Mouse (Mus musculus): ENCODE results near the gene Rasa3.

- TF ChIP-seq CTCF (IDR thresholded peaks at IDR 0.05; ENCODE audit: low read depth) (no peak), EP300 (IDR thresholded peaks at IDR 0.05; ENCODE audit: low read depth) (no peak)
Measured at GRCm38 (mm10) chr8:13718980-13719379, 41.6 kb upstream of the Rasa3 start.

All from heart, postnatal 0 days (tissue).